Mouse (Mus musculus) heart, embryonic 16.5 days (tissue): ENCODE results near the gene Nubp1. TPM values are rescaled to one million over a fixed set of nuclear protein-coding genes. Genes with fewer than 3 reads are reported as not detected.

ENCODE experiments used
- ATAC-seq: fragments of 200-750 bp; cut with Nextera tagmentation; replicated peaks from 2 replicates; pipeline ENCODE4 v1.8.0; 2017; ENCODE audit warnings: moderate number of reproducible peaks; ENCODE audit not compliant: insufficient read depth, low FRiP score; ENCODE audit errors: extremely low read depth
- H3K27ac ChIP-seq: fragments of 300-500 bp; sonication (generic); 2 replicates; pipeline ENCODE4 v1.5.1; 2014; ENCODE audit warnings: mild to moderate bottlenecking, low read length, control low read depth, moderate library complexity
- H3K27me3 ChIP-seq: fragments of 300-500 bp; sonication (generic); 2 replicates; pipeline ENCODE4 v1.6.1; 2014; ENCODE audit warnings: low read length, mixed read lengths; ENCODE audit not compliant: control insufficient read depth, insufficient read depth
- H3K36me3 ChIP-seq: fragments of 300-500 bp; sonication (generic); 2 replicates; pipeline ENCODE4 v1.6.1; 2014; ENCODE audit not compliant: control insufficient read depth, insufficient read depth
- H3K4me1 ChIP-seq: fragments of 300-500 bp; sonication (generic); 2 replicates; pipeline ENCODE4 v1.6.1; 2014; ENCODE audit warnings: low read length, mixed read lengths; ENCODE audit not compliant: control insufficient read depth, insufficient read depth
- H3K4me2 ChIP-seq: fragments of 300-500 bp; sonication (generic); 2 replicates; pipeline ENCODE4 v1.6.1; 2014; ENCODE audit warnings: low read depth, mild to moderate bottlenecking, control low read depth, low read length
- H3K4me3 ChIP-seq: fragments of 300-500 bp; sonication (generic); 2 replicates; pipeline ENCODE4 v1.5.1; 2014; ENCODE audit warnings: mild to moderate bottlenecking, control low read depth, low read length
- H3K9ac ChIP-seq: fragments of 300-500 bp; sonication (generic); 2 replicates; pipeline ENCODE4 v1.6.1; 2014; ENCODE audit warnings: low read length, control low read depth
- H3K9me3 ChIP-seq: fragments of 300-500 bp; sonication (generic); replicated peaks from 2 replicates; pipeline ENCODE4 v1.6.1; 2016; ENCODE audit warnings: low read length; ENCODE audit not compliant: control insufficient read depth
- WGBS: fragments of 180-500 bp; shearing (Covaris S2); extraction: QIAGEN DNeasy Blood & Tissue Kit; methylation state at CpG from one replicate; pipeline ENCODE4 v1.1.7; 2014; 5-methylcytosine and 5-hydroxymethylcytosine counted together
- polyA plus RNA-seq: library from polyadenylated mRNA; unstranded; fragments of >200 nt; fragmentation: Nextera tagmentation; extraction: Ambion mirVana; gene quantifications from 2 replicates; pipeline ENCODE4 v1.2.1, GENCODE M21; 2015

Nubp1 gene
- polyA plus RNA-seq, 1 experiment from 2014 or later = 42.9 TPM

GRCm38 (mm10) chr16:10399160-10399559 lies 12.6 kb upstream of the Nubp1 start:
- Histone ChIP-seq H3K27me3 (no peaks in the 10 kb centered on the region; the same call in 1 of the 2 replicates), H3K4me1 (peaks cover 5% of the 10 kb centered on the region), H3K9ac (no peak overlapping the region), H3K27ac (no peak overlapping the region), H3K4me3 (no peak overlapping the region), H3K4me2 (no peak overlapping the region), H3K36me3 (no peaks in the 10 kb centered on the region), H3K9me3 (no peaks in the 10 kb centered on the region)
- 0 out of 2 replicates have a peak, but pooled peaks have one; percentile 28 for ATAC-seq
- WGBS = 33% methylated on average over 7 of the region's 7 CpGs

- no peak overlapping the region for H3K4me2 ChIP-seq
- no peaks in the 10 kb centered on the region for H3K9me3 ChIP-seq
- peaks cover 33% of the 10 kb centered on the region for H3K36me3 ChIP-seq
- WGBS = 72% methylated on average over 6 of the region's 6 CpGs
- H3K27me3 ChIP-seq = no peaks in the 10 kb centered on the region
- H3K9ac ChIP-seq = no peak overlapping the region
- ATAC-seq = no peak
- no peak overlapping the region for H3K4me3 ChIP-seq
- no peak overlapping the region for H3K27ac ChIP-seq
- peaks cover 10% of the 10 kb centered on the region for H3K4me1 ChIP-seq
These were observed 4.2 kb downstream of the Nubp1 start for GRCm38 (mm10) chr16:10415976-10416375.

- Histone ChIP-seq H3K9ac (no peak overlapping the region), H3K27ac (no peak overlapping the region), H3K4me2 (no peak overlapping the region), H3K4me3 (no peak overlapping the region), H3K9me3 (no peaks in the 10 kb centered on the region), H3K27me3 (no peaks in the 10 kb centered on the region), H3K36me3 (peaks cover 41% of the 10 kb centered on the region), H3K4me1 (peaks cover 6% of the 10 kb centered on the region)
- WGBS = 88% methylated on average over 4 of the region's 4 CpGs
- no peak for ATAC-seq
These were observed 5.1 kb downstream of the Nubp1 start for GRCm38 (mm10) chr16:10416866-10417265.

GRCm38 (mm10) chr16:10417723-10418259 lies 6.0 kb downstream of the Nubp1 start:
- H3K4me1 ChIP-seq = peaks cover under 1% of the 10 kb centered on the region
- no peaks in the 10 kb centered on the region for H3K9me3 ChIP-seq
- H3K27me3 ChIP-seq = no peaks in the 10 kb centered on the region
- H3K4me3 ChIP-seq = no peak overlapping the region
- no peak overlapping the region for H3K9ac ChIP-seq
- H3K27ac ChIP-seq = no peak overlapping the region
- ATAC-seq = no peak
- no peak overlapping the region for H3K4me2 ChIP-seq
- H3K36me3 ChIP-seq = peaks cover 50% of the 10 kb centered on the region
- 93% methylated on average over 9 of the region's 9 CpGs for WGBS

GRCm38 (mm10) chr16:10420447-10421054 lies 8.8 kb downstream of the Nubp1 start:
- WGBS = 92% methylated on average over 9 of the region's 9 CpGs
- Histone ChIP-seq H3K4me2 (no peak overlapping the region), H3K27ac (no peak overlapping the region), H3K36me3 (peaks cover 60% of the 10 kb centered on the region), H3K27me3 (no peaks in the 10 kb centered on the region), H3K4me1 (no peaks in the 10 kb centered on the region), H3K9me3 (no peaks in the 10 kb centered on the region), H3K4me3 (no peak overlapping the region), H3K9ac (no peak overlapping the region)
- ATAC-seq = no peak

GRCm38 (mm10) chr16:10431911-10432310 lies 20.2 kb downstream of the Nubp1 start:
- 67% methylated on average over 1 of the region's 1 CpGs for WGBS
- no peak for ATAC-seq
- H3K4me2 ChIP-seq = no peak overlapping the region

GRCm38 (mm10) chr16:10432387-10432786 lies 20.6 kb downstream of the Nubp1 start:
- Histone ChIP-seq H3K9me3 (no peaks in the 10 kb centered on the region), H3K4me1 (no peaks in the 10 kb centered on the region), H3K4me2 (no peak overlapping the region), H3K4me3 (no peak overlapping the region), H3K9ac (no peak overlapping the region), H3K27me3 (no peaks in the 10 kb centered on the region), H3K27ac (no peak overlapping the region), H3K36me3 (no peaks in the 10 kb centered on the region)
- ATAC-seq = no peak
- 79% methylated on average over 4 of the region's 4 CpGs for WGBS

More at GRCm38 (mm10) chr16:10431911-10432310, 20.2 kb downstream of the Nubp1 start:
- H3K27ac ChIP-seq = no peak overlapping the region
- no peaks in the 10 kb centered on the region for H3K36me3 ChIP-seq
- no peaks in the 10 kb centered on the region for H3K4me1 ChIP-seq
- no peak overlapping the region for H3K9ac ChIP-seq
- H3K9me3 ChIP-seq = no peaks in the 10 kb centered on the region
- H3K4me3 ChIP-seq = no peak overlapping the region
- H3K27me3 ChIP-seq = no peaks in the 10 kb centered on the region

- Histone ChIP-seq H3K4me1 (no peaks in the 10 kb centered on the region), H3K27me3 (no peaks in the 10 kb centered on the region), H3K4me3 (no peak overlapping the region), H3K36me3 (no peaks in the 10 kb centered on the region), H3K9me3 (no peaks in the 10 kb centered on the region), H3K4me2 (no peak overlapping the region), H3K9ac (no peak overlapping the region), H3K27ac (no peak overlapping the region)
- ATAC-seq = no peak
- 79% methylated on average over 5 of the region's 5 CpGs for WGBS
These were observed 21.6 kb downstream of the Nubp1 start for GRCm38 (mm10) chr16:10433344-10433743.

- Histone ChIP-seq H3K9ac (no peak overlapping the region), H3K4me3 (no peak overlapping the region), H3K4me2 (no peak overlapping the region), H3K9me3 (no peaks in the 10 kb centered on the region), H3K27me3 (no peaks in the 10 kb centered on the region), H3K27ac (no peak overlapping the region), H3K36me3 (no peaks in the 10 kb centered on the region), H3K4me1 (no peaks in the 10 kb centered on the region)
- WGBS = 76% methylated on average over 6 of the region's 6 CpGs
- no peak for ATAC-seq
These were observed 24.4 kb downstream of the Nubp1 start for GRCm38 (mm10) chr16:10436166-10436565.
